Mouse (Mus musculus) testis, postnatal 10 days (tissue): ENCODE results near the gene Mfsd10.
"Not testable (repeated sequence)": the region's sequence is repeated elsewhere in the genome, so short reads cannot be mapped to it uniquely, and the experiment has no call there.

Experiments used
- DNase-seq: peaks from one replicate; pipeline ENCODE4 v3.0.0; 2021; ENCODE audit warnings: low spot score

The Mfsd10 gene

DNA sequence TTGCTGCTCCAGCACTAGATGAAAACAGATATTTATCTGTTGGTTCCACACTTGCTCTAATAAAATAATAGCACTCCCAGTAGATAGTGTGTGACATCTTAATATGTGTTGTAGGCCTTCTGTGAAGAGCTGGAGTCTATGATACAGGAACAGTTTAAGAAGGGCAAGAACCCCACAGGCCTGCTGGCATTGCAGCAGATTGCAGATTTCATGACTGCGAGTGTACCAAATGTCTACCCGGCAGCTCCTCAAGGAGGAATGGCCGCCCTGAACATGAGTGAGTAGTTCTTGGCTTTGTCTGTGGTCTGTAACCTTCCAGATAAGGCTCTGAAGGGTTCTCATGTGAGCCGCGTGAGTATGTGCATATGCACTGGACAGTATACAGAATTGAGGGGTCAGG is 32.4 kb downstream of the Mfsd10 start:
- DNase-seq, result no peak

DNA sequence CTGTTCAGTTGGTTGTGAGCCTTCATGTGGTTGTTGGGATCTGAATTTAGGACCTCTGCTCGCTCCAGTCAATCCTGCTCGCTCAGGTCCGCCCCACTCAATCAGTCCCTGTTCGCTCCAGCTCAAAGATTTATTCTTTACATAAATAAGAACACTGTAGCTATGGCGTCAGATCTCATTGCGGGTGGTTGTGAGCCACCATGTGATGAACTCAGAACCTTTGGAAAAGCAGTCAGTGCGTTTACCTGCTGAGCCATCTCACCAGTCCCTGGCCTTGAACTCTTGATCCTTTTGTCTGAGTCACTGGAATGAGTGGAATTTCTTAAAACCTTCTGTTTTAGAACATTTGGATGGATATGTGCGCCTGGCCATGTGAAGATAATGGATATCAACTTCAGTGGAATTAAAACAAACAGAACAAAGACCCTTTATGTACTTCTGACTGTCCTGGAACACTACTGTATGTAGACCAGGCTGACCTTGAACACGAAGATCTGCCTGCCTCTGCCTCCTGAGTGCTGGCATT is 43.7 kb downstream of the Mfsd10 start:
- no peak for DNase-seq

DNA sequence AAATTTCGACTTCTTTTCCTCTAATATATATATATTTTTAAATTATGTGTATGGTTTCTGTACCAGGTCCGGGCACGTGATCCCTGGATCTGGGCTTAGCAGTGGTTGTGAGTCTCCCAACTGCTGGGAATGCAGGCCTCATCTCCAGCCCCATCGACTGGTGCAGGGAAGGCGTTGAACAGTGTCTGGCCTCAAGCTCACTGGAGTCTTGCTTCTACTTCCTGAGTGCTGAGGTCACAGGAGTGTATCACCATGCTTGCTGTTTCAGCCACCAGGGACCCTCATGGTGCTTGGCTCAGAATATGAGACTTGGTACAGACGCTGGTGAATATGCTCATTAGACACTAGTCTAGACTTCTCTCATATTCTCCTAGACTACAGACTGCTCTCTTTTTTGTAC is 44.3 kb downstream of the Mfsd10 start:
- DNase-seq, result no peak

DNA sequence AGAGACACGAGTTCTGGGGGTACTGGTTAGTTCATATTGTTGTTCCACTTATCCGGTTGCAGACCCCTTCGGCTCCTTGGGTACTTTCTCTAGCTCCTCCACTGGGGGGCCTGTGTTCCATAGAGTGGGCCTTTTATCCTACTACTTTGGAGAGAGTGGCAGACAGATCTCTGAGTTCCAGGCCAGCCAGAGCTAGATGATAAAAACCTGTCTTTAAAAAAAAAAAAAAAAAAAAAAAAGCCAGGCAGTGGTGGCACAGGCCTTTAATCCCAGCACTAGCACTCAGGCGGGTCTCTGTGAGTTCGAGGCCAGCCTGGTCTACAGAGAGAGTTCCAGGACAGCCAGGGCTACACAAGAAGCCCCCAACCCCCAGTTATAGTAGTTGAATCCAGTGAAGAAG is 44.8 kb downstream of the Mfsd10 start:
- DNase-seq, result not testable (repeated sequence)

DNA sequence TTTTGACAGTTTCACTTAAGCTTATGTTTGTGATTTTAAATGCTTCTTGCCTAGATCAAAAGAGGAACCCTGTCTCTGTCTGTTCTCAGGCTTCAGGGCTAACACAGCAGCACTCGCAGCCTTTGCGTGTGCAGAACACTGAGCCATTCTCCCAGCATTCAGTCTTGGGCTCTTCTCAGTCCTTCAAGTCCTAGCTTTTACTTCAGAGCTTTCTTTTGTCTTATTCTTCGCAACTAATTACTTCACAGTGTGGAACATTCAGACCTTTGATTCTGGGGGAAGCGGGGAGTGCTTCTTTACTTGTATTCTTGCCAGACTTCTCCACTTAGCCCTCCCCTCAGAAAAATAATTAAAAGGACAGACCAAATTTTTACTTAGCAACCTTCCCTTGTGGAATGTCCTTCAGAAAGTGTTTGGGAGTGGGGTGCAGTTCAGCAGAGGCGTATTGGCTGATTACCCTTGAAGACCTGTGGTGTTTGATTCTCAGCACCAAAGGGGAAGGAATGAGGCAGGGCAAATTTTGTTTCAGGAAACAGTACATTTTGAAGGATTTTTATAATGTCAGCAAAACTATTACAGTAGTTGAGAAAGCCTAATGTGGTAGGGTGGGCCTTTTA is 45.5 kb downstream of the Mfsd10 start:
- no peak for DNase-seq

DNA sequence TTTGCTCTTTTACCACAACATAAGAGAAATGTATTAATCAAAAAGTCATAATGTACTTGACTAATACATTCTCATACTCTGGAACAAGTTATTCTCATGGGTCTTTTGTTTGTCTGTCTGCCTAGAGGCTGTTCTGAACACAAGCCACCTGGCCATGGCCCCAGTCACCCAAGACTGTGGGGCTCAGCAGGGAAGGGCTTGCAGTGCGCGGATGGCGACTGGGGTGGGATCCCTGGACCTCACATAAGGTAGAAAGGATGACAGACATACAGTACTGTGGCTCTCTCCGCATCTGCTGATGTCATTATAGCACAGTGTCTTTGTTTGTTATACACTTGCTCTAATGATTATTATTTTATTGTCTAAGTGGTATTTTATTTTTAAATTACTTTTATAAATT is 46.3 kb downstream of the Mfsd10 start:
- DNase-seq, result no peak

DNA sequence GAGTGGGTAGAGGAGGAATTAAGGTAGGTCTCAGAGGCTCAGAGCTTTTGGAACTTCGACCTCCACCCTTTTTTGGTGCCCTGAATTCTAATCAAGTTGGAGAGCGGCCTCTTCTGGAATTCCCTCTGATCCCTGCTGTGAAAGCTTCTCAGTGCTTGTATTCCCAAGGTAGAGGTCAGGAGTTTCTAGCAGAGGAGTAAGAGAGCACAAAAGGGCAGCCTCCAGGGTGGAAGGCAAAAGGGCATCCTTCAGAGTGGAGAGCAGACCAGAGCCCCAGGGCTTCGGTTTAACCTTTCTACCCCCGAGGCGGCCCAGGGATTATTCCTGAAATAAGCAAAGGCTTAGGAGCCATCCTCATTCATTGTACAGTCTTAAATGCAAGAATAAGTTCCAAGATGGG is 47.0 kb downstream of the Mfsd10 start:
- DNase-seq, result no peak

DNA sequence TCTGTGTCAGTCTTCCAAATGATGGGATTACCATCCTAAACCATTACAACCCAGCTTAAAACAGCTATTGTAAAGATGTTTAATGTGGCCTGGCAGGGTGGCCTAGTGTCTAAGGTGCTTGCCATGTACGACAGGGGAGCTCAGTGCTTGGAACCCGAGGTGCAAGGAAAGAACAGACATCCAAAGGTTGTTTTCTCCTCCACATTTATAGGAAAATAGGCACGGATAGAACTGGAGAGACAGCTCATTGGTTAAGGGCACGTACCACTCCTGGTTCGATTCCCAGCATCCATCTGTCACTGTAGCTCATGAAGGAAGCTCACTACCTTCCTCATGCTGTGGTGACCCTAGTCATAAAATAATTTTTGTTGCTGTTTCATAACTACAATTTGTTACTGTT is 49.1 kb downstream of the Mfsd10 start:
- DNase-seq, result no peak

DNA sequence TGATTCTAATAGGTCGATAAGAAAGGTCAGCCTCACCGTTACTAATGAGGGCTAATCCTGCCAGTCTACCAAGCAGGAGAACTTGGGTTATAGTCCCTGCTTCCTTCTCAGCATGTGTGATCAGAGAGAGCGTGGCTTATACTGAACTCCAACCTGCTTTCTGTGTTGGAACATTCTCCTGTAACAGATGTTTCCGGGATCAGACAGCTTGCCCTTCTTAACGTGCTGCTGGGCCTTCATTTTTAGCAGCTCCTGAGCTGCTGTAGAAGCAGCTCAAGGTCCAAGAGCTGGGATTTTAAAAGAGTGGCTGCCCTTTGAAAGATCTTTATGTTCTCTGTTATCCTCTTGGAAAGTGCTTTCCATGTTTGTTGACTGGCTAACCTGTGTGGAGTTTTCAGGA is 51.8 kb downstream of the Mfsd10 start:
- no peak for DNase-seq
